Mouse (Mus musculus) lung, postnatal 25 days (tissue): ENCODE results near the gene Cblb.

Source experiments
- DNase-seq: peaks from one replicate; pipeline ENCODE4 v3.0.0; 2022; ENCODE audit warnings: low spot score

The Cblb gene

DNA sequence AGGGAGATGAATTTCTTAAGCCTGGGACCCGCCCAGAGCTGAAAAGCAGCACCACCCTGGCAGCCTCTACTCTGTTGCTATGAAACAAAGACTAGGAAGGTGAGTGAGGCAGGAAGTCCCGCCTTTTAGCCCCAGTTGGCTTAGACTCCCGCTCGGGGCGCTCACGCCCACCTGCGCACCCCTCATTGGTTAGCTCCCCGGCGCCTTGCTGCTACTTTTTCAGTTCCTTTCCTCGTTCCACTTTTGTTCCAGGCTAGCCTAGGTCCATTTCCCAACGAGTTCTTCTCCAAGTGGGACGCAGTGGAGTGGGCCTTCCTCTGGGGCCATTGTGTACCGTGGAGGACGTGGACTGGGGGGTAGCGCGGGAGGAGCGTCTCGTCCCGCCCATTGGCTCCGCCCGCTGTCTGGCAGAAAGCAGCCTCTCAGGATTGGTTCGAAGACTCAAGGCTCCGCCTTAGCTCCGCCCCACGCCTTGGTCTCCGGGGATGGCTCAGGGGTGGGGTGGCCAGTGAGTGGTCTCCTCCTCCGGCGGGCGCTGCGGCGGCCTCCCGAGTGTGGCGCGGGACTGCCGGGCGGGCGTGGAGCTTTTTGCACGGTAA is at the start of gene Cblb:
Gene Cblb (plus strand): TSS at position 135 of the 599 bp plus-strand sequence.
- DNase-seq: peak; percentile 99

DNA sequence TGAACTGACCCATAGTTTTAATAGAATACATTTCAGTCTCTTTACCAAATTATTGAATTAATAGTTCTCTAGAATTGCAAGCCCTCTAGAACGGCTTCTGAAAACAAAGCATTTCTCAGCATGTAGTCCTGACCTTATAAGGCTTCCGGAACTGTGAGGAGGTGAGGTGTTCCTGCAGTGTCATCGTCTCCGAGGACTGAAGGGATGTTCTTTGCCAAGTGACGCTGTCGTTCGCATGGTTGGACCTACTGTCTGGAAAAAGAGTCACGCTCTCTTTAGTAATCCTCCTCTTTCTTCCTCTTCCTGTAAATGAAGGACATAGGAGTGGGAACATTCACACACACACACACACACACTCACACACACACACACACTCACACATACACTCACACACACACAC is 45.6 kb upstream of the Cblb start:
- DNase-seq: no peak

DNA sequence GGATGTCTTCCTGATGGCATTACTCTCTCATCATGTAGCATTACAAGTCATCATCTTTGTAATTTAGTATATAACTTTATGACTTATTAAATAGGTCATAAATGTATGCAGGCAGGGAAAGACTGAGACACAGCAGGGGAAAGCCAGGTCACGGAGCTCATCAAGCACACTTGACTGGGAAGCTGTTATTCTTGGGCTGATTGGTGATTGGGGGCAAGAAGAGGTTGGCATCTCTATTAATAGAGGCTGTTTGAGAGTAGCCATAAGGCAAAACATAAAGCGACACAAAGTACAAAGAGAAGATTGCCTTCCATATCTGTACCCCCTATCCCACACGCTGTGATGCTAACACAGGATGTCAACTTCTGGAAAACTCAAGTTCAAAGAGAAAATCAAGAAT is 44.8 kb upstream of the Cblb start:
- DNase-seq: no peak

DNA sequence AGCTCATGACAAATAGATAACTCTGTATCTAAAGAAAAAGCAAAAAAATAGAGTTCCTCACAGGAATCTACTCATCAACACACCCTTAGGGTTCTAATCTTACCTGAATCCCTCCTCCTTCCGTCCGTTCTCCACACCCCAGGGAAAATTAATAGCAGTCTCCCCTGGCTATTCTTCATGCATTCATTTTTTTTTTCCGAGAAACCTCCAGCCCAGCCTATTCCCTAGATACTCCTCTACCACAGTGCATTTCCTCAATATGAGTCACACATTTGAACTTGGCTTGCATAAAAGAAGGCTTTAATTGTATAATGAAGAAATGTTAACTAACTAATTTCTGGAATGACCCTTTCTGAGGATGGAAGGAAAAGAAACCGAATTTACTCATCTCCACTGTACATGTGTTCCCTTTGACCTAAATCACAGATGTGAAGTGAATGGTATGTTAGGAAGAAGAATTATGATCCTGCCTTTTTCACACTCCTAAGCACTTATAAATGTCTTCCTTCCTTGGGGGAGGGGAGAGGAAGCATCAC is 43.9 kb upstream of the Cblb start:
- no peak for DNase-seq

DNA sequence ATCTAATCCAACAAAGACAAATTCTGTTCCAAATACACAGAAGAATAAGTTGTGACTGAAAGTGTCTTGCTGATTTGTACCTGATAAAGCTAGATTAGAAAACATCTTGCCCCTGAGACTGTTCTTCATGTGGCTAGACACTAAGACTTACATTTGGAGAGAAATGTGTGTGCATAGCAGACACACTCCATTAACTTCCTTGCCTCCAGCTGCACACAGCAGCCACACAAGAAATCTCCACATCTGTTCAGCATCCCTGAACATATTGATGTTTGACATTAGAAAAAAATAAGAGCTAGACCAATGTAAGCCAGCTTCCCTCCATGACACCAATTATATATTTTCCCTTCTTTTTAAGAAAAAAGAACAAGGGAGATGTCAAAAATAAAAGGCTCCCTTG is 43.0 kb upstream of the Cblb start:
- DNase-seq: no peak

DNA sequence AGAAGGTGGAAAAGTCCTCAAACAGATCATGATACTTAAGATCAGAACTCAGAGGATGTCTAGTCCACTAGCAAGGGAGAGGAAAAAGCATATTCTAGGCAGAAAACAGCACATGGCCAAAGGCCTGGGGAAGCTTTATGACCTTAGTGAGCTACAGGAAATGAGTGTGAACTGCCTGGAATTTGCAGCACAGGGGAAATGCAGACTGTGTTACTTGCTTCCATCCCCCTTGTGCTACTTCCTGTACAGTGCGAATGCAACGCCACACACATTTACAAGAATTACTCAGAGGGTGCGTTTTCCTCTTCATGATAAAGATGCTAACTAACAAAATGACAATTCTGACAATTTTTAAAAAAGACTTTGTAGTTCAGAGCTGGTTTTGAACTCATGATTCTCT is 41.8 kb upstream of the Cblb start:
- DNase-seq: no peak

DNA sequence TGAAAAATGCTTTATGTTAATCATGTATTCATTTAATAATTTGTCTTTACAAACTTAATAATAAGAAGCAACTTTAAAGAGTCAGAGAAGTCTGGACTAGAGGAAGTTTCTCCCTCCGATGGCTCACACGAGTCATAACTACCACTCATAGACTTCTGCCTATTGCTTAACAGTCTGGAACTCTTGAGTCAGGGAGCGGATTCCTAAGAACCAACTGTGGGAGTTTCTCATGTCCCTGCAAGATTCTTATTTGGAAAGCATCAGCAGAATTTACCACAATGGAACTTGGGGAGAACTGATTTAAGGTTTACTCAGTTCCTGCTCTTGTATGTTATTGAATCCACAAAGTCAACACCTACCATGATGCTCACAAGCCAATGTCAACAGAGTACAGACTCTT is 31.0 kb upstream of the Cblb start:
- no peak for DNase-seq

DNA sequence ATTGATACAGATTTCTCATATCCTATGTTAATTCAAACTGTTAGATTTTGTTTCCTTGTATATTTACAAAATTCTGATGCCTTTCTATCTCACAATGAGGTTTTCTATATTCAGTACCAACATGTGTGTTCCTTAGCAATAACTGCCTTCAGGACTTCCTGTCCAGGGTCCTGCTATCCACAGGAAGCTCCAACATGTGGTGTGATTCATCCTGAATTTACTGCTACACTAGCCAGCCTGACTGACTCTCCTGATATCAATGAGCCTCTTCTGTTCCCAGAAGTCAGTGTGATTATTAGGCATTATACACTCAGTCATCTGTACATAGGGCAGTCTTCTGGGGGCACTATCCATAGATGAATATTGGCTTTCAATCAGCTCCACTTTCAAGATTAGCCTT is 30.2 kb upstream of the Cblb start:
- no peak for DNase-seq

DNA sequence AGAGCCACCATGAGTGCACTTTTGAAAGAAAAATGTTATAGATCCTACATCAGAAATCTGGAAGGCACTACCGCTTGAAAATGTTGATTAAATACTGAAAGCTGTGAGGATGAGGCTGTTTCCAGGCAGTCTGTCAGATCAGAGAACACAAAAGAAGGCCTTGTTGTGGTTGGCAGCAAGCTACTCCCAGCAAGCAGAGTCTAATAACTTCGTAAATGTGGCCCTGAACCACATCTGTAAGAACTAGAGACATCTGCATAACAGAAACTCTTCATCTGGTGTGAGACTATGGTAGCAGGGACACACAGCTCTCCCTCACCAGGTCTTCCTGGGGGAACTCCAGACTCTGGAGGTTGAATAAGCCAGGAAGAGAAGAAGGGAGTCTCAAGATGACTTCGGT is 24.0 kb upstream of the Cblb start:
- DNase-seq: no peak

DNA sequence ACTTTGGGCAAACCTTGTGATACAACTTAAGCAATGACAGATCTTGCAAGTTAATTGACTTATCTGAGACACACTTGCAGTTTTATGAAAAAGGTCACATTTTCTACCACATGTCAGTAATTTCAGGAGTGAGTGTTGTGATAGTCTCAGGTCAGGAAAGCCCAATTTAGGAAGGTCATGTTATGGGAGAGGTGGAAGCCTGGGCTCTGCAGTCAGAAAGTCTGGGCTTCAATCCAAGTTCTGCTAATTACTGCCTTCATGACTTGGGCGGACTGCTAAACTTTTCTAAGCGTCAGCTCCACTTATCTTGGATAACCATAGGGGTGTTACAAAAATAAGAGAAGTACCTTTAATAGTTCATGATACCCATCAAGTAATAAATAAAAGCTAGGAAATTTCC is 22.6 kb upstream of the Cblb start:
- DNase-seq: no peak

DNA sequence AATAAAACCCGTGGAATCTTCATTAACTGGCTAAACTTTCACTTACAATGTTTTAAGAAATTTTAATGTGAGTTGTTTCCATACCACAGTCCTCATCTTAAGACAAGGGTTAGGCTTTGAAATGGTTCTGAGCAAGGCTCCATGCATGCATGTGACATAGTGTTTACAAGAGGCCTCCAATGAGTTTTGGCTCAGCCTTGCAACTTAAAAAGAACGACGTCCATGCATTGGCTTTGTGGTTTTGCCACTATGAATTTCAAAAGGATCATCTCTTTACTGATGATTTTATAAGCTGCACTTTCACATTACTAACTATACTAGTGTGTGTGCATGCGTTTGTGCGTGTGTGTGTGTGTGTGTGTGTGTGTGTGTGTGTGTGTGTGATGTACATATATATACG is 21.6 kb upstream of the Cblb start:
- no peak for DNase-seq

DNA sequence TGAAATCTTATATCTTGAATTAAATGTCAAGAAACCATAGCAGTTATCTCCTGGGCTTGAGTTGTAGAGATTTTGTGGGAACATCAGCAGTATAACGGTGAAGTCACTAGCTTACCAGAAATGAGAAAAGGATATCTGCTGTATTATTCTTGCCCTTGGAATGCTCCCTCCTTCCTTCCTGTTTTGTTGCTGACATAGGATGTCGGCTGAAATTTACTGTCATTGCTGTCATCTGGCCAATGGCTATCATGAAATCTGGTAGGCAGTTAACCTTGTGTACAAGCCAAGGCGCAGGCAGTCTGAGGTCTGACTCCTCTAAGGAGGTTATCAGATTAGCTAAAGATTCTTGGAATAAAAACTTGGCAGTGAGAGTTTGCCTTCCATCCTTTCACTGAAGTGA is 18.0 kb upstream of the Cblb start:
- no peak for DNase-seq

DNA sequence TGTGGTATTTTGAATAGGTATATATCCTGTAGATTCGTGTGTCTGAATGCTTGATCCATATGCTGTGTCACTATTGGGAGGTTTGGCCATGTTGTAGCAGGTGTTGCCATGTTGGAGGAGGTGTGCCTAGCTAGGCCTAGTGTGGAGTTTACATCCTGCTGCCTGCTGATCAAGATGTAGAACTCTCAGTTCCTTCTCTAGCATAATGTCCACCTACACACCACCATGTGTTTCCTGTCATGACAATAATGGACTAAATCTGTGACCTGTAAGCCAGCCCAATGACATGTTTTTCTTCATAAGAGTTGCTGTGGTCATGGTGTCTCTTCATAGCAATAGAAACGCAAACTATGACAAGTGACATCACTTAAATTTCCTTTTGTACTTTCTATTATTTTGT is 17.2 kb upstream of the Cblb start:
- no peak for DNase-seq

DNA sequence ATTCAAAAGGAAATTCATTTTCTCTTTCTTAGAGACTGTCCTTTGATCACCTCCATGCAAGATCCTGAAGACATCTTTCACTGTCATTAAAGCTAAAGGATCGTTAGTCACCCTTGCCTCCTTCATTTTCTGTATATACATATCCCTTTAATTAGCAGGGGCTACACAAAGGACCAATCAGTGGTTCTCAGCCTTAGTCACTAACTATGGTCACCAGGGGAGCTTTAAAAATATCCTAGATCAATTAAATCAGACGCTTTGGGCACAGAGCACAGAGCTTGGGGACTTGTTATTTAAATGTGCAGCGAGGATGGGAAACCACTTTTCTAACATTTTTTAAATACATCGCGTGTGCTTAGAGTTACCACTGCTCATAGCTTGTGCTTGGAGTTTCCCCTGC is 7.6 kb upstream of the Cblb start:
- no peak for DNase-seq

DNA sequence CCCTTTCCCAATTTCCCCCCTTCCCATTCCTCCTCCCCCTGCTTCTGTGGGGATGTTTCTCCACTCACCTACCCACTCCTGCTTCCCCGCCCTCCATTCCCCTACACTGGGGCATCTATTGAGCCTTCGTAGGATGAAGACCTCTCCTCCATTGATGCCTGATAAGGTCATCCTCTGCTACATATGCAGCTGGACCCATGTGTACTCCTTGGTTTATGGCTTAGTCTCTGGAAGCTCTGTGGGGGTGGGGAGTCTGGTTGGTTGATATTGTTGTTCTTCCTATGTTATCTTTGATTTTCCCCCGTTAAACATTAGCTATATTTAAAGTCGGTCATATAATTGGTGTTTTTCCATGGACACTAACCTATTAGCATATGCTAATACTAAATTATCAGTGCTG is 3.7 kb upstream of the Cblb start:
- no peak for DNase-seq

DNA sequence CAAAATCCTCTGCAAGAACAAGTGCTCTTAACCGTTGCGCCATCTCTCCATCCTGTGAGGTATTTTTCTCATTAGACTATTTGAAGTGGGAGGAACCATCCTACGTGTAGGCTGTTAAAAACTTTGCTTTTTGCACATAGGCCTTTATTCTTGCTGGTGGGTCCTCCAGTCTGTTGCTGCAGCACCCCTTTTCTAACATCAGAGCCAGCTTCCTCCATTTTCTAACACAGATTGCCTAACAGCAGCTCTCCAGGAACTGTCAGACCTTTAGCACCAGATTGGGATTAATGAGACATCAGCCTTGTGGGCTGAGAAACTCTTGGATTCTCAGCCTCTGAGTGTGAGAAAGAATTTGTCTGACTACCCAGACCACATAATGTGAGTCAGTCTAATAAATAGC is 2.0 kb upstream of the Cblb start:
- no peak for DNase-seq

DNA sequence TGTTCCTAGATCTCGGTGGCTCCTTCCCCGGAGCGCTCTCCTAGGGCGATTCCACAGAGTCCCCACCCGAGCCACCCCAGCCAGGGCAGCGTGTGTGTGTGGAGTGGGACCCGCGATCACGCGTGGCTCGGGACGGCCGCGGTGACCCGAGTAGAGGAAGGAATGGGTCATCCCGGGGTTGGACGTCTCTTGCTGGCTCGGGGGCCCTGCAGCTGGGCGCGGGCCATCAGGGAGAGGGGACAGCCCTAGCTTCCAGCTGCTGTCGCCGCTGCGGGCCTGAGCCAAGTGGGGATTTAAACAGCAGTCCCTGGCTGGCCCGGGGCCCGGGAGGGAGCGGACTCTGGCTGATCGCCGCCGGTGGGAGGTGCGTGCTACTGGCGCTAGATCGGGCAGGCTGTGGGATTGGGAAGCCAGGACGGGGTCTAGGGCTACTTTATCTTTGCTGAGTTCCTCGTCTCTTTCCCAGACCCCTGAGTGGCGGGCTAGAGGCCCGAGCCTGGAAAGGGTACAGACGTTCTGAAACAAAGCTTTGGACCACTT is 757 bp downstream of the Cblb start:
- peak; percentile 91 for DNase-seq

DNA sequence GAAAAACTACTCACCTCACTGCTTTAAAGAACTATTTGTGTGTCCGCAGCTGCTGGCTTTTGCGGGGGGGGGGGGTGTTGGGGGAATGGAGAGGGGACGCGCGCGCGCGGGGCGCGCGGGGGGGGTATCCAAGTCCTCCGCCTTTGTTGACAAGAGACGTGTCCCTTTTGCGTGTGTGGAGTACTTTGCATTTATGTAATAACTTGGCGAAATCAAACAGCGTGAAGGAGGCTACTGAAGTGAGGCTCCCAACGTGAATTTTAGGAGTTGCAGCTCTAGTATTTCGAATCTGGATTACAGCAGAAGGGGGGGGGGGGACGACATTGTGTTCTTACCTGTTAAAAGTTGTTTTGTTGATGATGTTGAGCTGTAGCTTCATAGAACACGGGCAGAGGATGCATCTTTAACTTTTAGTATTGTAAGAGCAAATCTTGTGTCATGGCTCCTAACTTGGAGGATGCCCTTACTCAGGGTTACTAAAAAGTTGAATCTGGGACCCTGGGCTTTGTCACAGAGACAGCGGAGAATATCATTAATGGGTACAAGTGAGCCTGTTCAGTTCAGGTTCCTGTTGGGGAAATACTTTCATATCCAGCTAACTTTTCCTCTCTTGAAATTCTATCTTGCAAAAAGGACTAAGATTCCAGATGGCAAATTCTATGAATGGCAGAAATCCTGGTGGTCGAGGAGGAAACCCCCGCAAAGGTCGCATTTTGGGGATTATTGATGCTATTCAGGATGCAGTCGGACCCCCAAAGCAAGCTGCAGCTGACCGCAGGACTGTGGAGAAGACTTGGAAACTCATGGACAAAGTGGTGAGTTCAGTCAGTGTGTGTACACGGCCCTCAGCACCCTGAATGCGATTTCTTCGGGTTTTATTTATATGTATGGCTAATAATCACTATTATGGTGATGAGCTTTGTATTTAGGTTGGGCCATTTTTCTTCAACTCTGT is 1.6 kb downstream of the Cblb start:
- DNase-seq: no peak

DNA sequence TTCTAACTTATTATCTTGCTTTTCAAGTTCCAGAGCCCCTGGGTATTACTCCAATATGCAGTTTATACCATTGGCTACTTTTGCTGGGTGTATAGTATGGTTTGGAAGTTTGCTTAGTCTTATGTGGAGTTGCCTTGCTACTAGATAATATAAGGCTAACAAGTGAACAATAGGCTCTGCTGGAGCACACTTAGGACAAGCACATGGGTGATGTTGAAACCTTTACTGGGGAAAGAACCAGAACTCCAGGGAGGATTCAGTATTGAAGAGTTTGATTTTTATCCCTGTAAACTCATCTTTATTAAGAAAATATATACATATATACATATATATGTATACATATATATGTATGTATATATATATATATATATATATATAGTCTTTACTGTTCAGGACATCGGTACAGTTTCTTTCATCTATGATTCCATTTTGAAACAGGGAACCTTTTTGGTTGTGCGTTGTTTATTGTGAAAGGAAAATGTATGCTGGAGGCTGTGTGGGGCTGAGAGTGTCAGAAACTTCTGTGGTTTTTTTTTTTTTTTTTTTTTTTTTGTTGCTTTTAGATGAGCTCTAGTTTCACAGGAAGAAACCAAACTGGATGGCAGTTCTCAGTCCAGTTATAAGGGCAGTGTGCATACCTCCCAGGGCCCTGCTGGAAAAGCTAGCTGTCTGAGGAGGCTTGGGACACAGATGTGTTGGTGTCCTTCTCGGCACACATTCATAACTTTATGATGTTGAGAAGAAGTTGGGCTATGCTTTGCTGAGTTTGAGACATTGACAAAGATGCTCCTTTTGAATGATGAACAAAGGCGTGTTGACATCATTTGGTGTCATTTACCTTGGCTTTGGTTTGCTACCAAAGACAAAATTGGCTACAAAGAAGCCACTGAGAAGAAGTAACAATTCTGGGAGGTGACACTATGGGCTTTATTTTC is 2.6 kb downstream of the Cblb start:
- DNase-seq: no peak

DNA sequence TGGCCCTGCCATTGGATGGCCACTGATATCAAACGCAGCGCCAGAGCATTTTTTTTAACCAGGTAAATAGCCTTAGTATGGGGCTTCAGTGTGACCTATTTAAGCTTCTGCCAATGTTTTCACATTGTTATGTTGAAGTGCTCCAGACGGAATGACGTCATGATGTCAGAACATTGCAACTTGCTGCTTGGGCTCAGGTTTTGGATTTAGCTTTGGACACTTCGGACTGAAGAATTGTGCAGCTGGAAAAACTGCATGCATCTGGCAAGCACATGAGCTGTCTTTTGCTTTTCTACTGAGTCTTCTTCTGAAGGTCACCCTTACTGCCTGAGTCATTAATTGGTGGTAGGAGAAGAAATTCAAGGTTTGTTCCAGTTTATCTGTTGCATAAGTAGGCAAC is 3.3 kb downstream of the Cblb start:
- DNase-seq: no peak

DNA sequence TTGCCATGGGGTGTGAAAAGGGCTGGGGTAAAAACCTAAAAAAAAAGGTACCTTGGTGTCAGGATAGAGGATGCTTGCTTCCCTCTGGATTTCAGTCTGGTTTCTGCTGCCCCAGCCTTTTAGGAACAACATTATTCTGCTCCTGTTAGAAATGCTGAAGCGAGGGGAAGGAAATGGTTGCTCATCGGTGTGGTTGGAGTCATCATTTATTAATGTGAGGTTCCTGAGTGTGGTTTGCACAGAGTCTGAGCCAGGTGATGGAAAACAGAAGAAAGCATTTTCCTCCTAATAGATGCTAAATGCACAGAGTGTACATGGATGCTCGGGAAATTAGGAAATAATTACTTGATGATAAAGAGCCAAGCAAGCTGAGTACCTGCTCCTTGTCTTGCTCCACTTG is 5.3 kb downstream of the Cblb start:
- DNase-seq: no peak

DNA sequence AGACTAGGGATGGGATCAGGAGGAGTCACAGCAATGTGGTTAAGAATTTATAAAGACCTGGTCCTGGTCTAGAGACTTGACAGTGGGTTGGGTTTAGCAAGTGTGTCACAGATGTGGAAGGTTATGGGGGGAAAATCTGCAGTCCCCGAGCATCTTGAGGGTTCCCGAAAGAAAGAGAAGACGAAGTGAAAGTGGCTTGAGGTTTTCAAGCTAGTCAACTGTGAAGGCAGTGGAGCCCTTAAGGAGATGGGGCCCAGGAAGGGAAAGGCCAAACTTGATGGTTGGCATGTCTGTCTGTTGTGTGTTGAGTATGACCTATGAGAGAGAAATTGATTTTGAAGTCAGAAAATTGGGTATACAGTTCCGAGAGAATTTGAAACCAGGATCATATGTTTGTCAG is 7.3 kb downstream of the Cblb start:
- DNase-seq: no peak
